Mouse (Mus musculus): Measurements from ENCODE around the gene Cfap61. TPM values are rescaled to one million over a fixed set of nuclear protein-coding genes. Genes with fewer than 3 reads are reported as not detected.

Cfap61 gene
- total and polyA plus RNA-seq, 3 experiments = 0.22 TPM; not detected in 2

- no peak for TF ChIP-seq POLR2AphosphoS5 (IDR thresholded peaks at IDR 0.05; ENCODE audit: insufficient replicate concordance, low read depth, low read length)
- no peak for TF ChIP-seq GATA2 (IDR thresholded peaks at IDR 0.05; ENCODE audit: borderline replicate concordance, low read depth, low read length)
- ATAC-seq (ENCODE audit: extremely low read depth, insufficient number of reproducible peaks, low FRiP score, poor library complexity, severe bottlenecking) = no peak
- H3K27me3 ChIP-seq (ENCODE audit: insufficient read depth, low read length) = no peaks in the 10 kb centered on the region; the same call in 1 of the 2 replicates
- no peaks in the 10 kb centered on the region for H3K4me1 ChIP-seq (ENCODE audit: insufficient read depth, low read depth, low read length)
- peaks cover 56% of the 10 kb centered on the region for H3K9me3 ChIP-seq (replicated peaks)
- DNase-seq (ENCODE audit: low spot score) = no peak
- H3K4me3 ChIP-seq (ENCODE audit: low read depth, low read length) = peak overlapping the region; percentile 33; the same call in 1 of the 2 replicates
- H3K36me3 ChIP-seq (replicated peaks) = no peaks in the 10 kb centered on the region
Measured at GRCm38 (mm10) chr2:146222279-146223175, 287.9 kb downstream of the Cfap61 start.

- Histone ChIP-seq H3K27me3 (ENCODE audit: insufficient read depth, low read length) (no peaks in the 10 kb centered on the region; the same call in 1 of the 2 replicates), H3K36me3 (replicated peaks) (no peaks in the 10 kb centered on the region), H3K4me3 (ENCODE audit: low read depth, low read length) (peak overlapping the region; percentile 33; the same call in 1 of the 2 replicates), H3K9me3 (replicated peaks) (peaks cover 48% of the 10 kb centered on the region), H3K4me1 (ENCODE audit: insufficient read depth, low read depth, low read length) (no peaks in the 10 kb centered on the region)
- DNase-seq (ENCODE audit: low spot score) (no peak), ATAC-seq (ENCODE audit: extremely low read depth, insufficient number of reproducible peaks, low FRiP score, poor library complexity, severe bottlenecking) (no peak)
- TF ChIP-seq TAL1 (conservative IDR thresholded peaks at IDR 0.05; ENCODE audit: low read depth, low read length) = no peak
- no peak for TF ChIP-seq GATA2 (IDR thresholded peaks at IDR 0.05; ENCODE audit: borderline replicate concordance, low read depth, low read length)
- no peak for TF ChIP-seq GATA1 (IDR thresholded peaks at IDR 0.05; ENCODE audit: borderline replicate concordance, low read length)
- no peak for TF ChIP-seq CTCF (IDR thresholded peaks at IDR 0.05; ENCODE audit: low read depth, low read length)
- no peak for TF ChIP-seq POLR2AphosphoS5 (IDR thresholded peaks at IDR 0.05; ENCODE audit: insufficient replicate concordance, low read depth, low read length)
Measured at GRCm38 (mm10) chr2:146223176-146223905, 288.8 kb downstream of the Cfap61 start.

- ATAC-seq (ENCODE audit: extremely low read depth, insufficient number of reproducible peaks, low FRiP score, poor library complexity, severe bottlenecking) = no peak
- H3K4me3 ChIP-seq (ENCODE audit: low read depth, low read length) = no peak overlapping the region
- no peak for TF ChIP-seq TAL1 (conservative IDR thresholded peaks at IDR 0.05; ENCODE audit: low read depth, low read length)
- TF ChIP-seq GATA2 (IDR thresholded peaks at IDR 0.05; ENCODE audit: borderline replicate concordance, low read depth, low read length) = no peak
- TF ChIP-seq POLR2AphosphoS5 (IDR thresholded peaks at IDR 0.05; ENCODE audit: insufficient replicate concordance, low read depth, low read length) = no peak
- TF ChIP-seq CTCF (IDR thresholded peaks at IDR 0.05; ENCODE audit: low read depth, low read length) = no peak
- TF ChIP-seq GATA1 (IDR thresholded peaks at IDR 0.05; ENCODE audit: borderline replicate concordance, low read length) = no peak
- no peak for DNase-seq (ENCODE audit: low spot score)
- peaks cover 40% of the 10 kb centered on the region for H3K9me3 ChIP-seq (replicated peaks)
- no peaks in the 10 kb centered on the region for H3K36me3 ChIP-seq (replicated peaks)
- H3K27me3 ChIP-seq (ENCODE audit: insufficient read depth, low read length) = no peaks in the 10 kb centered on the region; the same call in 1 of the 2 replicates
- no peaks in the 10 kb centered on the region for H3K4me1 ChIP-seq (ENCODE audit: insufficient read depth, low read depth, low read length)
Measured at GRCm38 (mm10) chr2:146224141-146224540, 289.6 kb downstream of the Cfap61 start.

- ATAC-seq (ENCODE audit: extremely low read depth, insufficient number of reproducible peaks, low FRiP score, poor library complexity, severe bottlenecking) = no peak
Measured at GRCm38 (mm10) chr2:146225818-146226217, 291.2 kb downstream of the Cfap61 start.

GRCm38 (mm10) chr2:146226484-146226883 lies 291.9 kb downstream of the Cfap61 start:
- H3K9me3 ChIP-seq (replicated peaks) = peaks cover 25% of the 10 kb centered on the region
- H3K36me3 ChIP-seq (replicated peaks) = no peaks in the 10 kb centered on the region
- TF ChIP-seq GATA1 (IDR thresholded peaks at IDR 0.05; ENCODE audit: borderline replicate concordance, low read length) = no peak
- no peak for TF ChIP-seq POLR2AphosphoS5 (IDR thresholded peaks at IDR 0.05; ENCODE audit: insufficient replicate concordance, low read depth, low read length)
- TF ChIP-seq TAL1 (conservative IDR thresholded peaks at IDR 0.05; ENCODE audit: low read depth, low read length) = no peak
- TF ChIP-seq GATA2 (IDR thresholded peaks at IDR 0.05; ENCODE audit: borderline replicate concordance, low read depth, low read length) = no peak
- no peak for TF ChIP-seq CTCF (IDR thresholded peaks at IDR 0.05; ENCODE audit: low read depth, low read length)
- H3K27me3 ChIP-seq (ENCODE audit: insufficient read depth, low read length) = no peaks in the 10 kb centered on the region
- ATAC-seq (ENCODE audit: extremely low read depth, insufficient number of reproducible peaks, low FRiP score, poor library complexity, severe bottlenecking) = 0 out of 2 replicates have a peak, but pooled peaks have one; percentile 8
- no peak for DNase-seq (ENCODE audit: low spot score)
- H3K4me1 ChIP-seq (ENCODE audit: insufficient read depth, low read depth, low read length) = no peaks in the 10 kb centered on the region
- no peak overlapping the region for H3K4me3 ChIP-seq (ENCODE audit: low read depth, low read length)

More at GRCm38 (mm10) chr2:146225818-146226217, 291.2 kb downstream of the Cfap61 start:
- no peak for TF ChIP-seq TAL1 (conservative IDR thresholded peaks at IDR 0.05; ENCODE audit: low read depth, low read length)
- no peak for TF ChIP-seq GATA2 (IDR thresholded peaks at IDR 0.05; ENCODE audit: borderline replicate concordance, low read depth, low read length)
- no peak for TF ChIP-seq CTCF (IDR thresholded peaks at IDR 0.05; ENCODE audit: low read depth, low read length)
- no peak for TF ChIP-seq POLR2AphosphoS5 (IDR thresholded peaks at IDR 0.05; ENCODE audit: insufficient replicate concordance, low read depth, low read length)
- TF ChIP-seq GATA1 (IDR thresholded peaks at IDR 0.05; ENCODE audit: borderline replicate concordance, low read length) = no peak
- no peaks in the 10 kb centered on the region; the same call in 1 of the 2 replicates for H3K27me3 ChIP-seq (ENCODE audit: insufficient read depth, low read length)
- H3K36me3 ChIP-seq (replicated peaks) = no peaks in the 10 kb centered on the region
- no peaks in the 10 kb centered on the region for H3K4me1 ChIP-seq (ENCODE audit: insufficient read depth, low read depth, low read length)
- H3K9me3 ChIP-seq (replicated peaks) = peaks cover 32% of the 10 kb centered on the region
- H3K4me3 ChIP-seq (ENCODE audit: low read depth, low read length) = no peak overlapping the region
- DNase-seq (ENCODE audit: low spot score) = no peak

GRCm38 (mm10) chr2:146227646-146228045 lies 293.1 kb downstream of the Cfap61 start:
- Histone ChIP-seq H3K27me3 (ENCODE audit: insufficient read depth, low read length) (no peaks in the 10 kb centered on the region), H3K9me3 (replicated peaks) (peaks cover 14% of the 10 kb centered on the region), H3K4me3 (ENCODE audit: low read depth, low read length) (no peak overlapping the region), H3K4me1 (ENCODE audit: insufficient read depth, low read depth, low read length) (no peaks in the 10 kb centered on the region), H3K36me3 (replicated peaks) (no peaks in the 10 kb centered on the region)
- no peak for TF ChIP-seq TAL1 (conservative IDR thresholded peaks at IDR 0.05; ENCODE audit: low read depth, low read length)
- TF ChIP-seq GATA1 (IDR thresholded peaks at IDR 0.05; ENCODE audit: borderline replicate concordance, low read length) = no peak
- no peak for TF ChIP-seq POLR2AphosphoS5 (IDR thresholded peaks at IDR 0.05; ENCODE audit: insufficient replicate concordance, low read depth, low read length)
- no peak for TF ChIP-seq GATA2 (IDR thresholded peaks at IDR 0.05; ENCODE audit: borderline replicate concordance, low read depth, low read length)
- no peak for TF ChIP-seq CTCF (IDR thresholded peaks at IDR 0.05; ENCODE audit: low read depth, low read length)
- DNase-seq (ENCODE audit: low spot score) (no peak), ATAC-seq (ENCODE audit: extremely low read depth, insufficient number of reproducible peaks, low FRiP score, poor library complexity, severe bottlenecking) (no peak)
